Mouse (Mus musculus) neural tube, embryonic 13.5 days (tissue): ENCODE measurements at regions not wholly inside any gene's neighbourhood (a gene's known extent, or its start where the extent isn't known, plus 50 kb on each side); places are given as distances from the start of the nearest gene placed in this dataset.

ENCODE experiments used
- ATAC-seq: fragments of 200-750 bp; cut with Nextera tagmentation; 2 replicates; pipeline ENCODE4 v1.8.0; 2017; ENCODE audit warnings: low read depth, mild to moderate bottlenecking, moderate TSS enrichment, moderate library complexity
- H3K27ac ChIP-seq: fragments of 300-500 bp; sonication (generic); replicated peaks from 2 replicates; pipeline ENCODE4 v1.5.1; 2015; ENCODE audit warnings: moderate library complexity, mild to moderate bottlenecking, inconsistent platforms
- H3K27me3 ChIP-seq: fragments of 300-500 bp; sonication (generic); 2 replicates; pipeline ENCODE4 v1.6.1; 2015; ENCODE audit warnings: mild to moderate bottlenecking, inconsistent platforms
- H3K36me3 ChIP-seq: fragments of 300-500 bp; sonication (generic); 2 replicates; pipeline ENCODE4 v1.6.1; 2015; ENCODE audit warnings: mild to moderate bottlenecking, inconsistent platforms
- H3K4me1 ChIP-seq: fragments of 300-500 bp; sonication (generic); replicated peaks from 2 replicates; pipeline ENCODE4 v1.6.1; 2015; ENCODE audit warnings: inconsistent platforms
- H3K4me2 ChIP-seq: fragments of 300-500 bp; sonication (generic); 2 replicates; pipeline ENCODE4 v1.6.1; 2015; ENCODE audit warnings: inconsistent platforms, mild to moderate bottlenecking, moderate library complexity
- H3K4me3 ChIP-seq: fragments of 300-500 bp; sonication (generic); 2 replicates; pipeline ENCODE4 v1.5.1; 2015; ENCODE audit warnings: mild to moderate bottlenecking, inconsistent platforms
- H3K9ac ChIP-seq: fragments of 300-500 bp; sonication (generic); 2 replicates; pipeline ENCODE4 v1.6.1; 2015; ENCODE audit warnings: moderate library complexity, mild to moderate bottlenecking, inconsistent platforms
- H3K9me3 ChIP-seq: fragments of 300-500 bp; sonication (generic); 2 replicates; pipeline ENCODE4 v1.6.1; 2016; ENCODE audit warnings: inconsistent platforms
- WGBS: fragments of 180-500 bp; shearing (Covaris S2); methylation state at CpG from one replicate; pipeline ENCODE4 v1.1.7; 2015; 5-methylcytosine and 5-hydroxymethylcytosine counted together

DNA sequence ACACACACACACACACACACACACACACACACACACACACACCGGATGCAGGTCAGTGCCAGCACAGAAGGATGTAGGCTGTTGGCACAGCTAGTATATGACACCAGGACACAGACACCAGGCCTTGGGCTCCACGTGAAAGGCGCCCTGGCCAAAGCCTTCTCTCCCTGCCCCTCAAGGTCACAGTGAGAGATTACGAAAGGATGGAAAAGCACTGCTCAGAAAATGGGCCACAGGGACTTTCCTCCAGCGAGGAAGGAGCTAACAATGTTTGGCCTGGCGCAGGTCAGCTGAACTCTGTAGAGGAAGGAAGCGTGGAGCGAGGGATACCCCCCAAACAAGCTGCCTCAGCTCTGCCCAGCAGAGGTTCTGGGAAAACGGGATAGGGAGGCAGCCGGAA, 161.0 kb downstream of the Ly86 start:
- peak overlapping the region; percentile 28 for H3K27ac ChIP-seq
- no peak overlapping the region for H3K4me2 ChIP-seq
- H3K27me3 ChIP-seq: no peaks in the 10 kb centered on the region
- H3K9me3 ChIP-seq: no peaks in the 10 kb centered on the region
- peaks cover 43% of the 10 kb centered on the region for H3K4me1 ChIP-seq
- no peak overlapping the region for H3K4me3 ChIP-seq
- H3K36me3 ChIP-seq: no peaks in the 10 kb centered on the region
- no peak for ATAC-seq
- WGBS: 68% methylated on average over 10 of the region's 10 CpGs
- no peak overlapping the region for H3K9ac ChIP-seq

DNA sequence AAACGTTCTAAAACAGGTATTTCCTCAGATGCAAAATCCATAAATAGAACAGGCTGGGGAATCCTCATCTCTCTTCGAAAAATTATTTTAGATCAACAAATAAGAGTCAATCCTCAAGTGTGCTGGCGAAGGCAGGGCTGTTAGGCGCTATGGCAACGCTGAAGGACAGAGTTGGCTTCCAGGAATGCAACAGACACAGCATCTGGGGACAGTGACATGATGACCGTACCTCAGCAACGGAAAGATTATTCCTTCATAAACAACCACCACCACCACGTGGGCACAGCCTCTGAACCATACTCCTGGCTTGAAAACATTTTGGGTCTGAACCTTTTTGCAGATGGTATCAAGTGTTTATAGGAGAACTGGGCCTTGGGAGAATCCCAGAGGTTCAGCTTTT, 161.7 kb downstream of the Ly86 start:
- Histone ChIP-seq H3K36me3 (no peaks in the 10 kb centered on the region), H3K4me3 (no peak overlapping the region), H3K9ac (no peak overlapping the region), H3K27me3 (no peaks in the 10 kb centered on the region), H3K9me3 (no peaks in the 10 kb centered on the region), H3K4me1 (peaks cover 43% of the 10 kb centered on the region), H3K4me2 (no peak overlapping the region), H3K27ac (no peak overlapping the region)
- no peak for ATAC-seq
- WGBS: 67% methylated on average over 8 of the region's 8 CpGs

- ATAC-seq: no peak
- H3K27ac ChIP-seq: no peak overlapping the region
- no peak overlapping the region for H3K4me2 ChIP-seq
- H3K9me3 ChIP-seq: no peaks in the 10 kb centered on the region
- peaks cover 43% of the 10 kb centered on the region for H3K4me1 ChIP-seq
- H3K36me3 ChIP-seq: no peaks in the 10 kb centered on the region
- H3K4me3 ChIP-seq: no peak overlapping the region
- WGBS: 74% methylated on average over 5 of the region's 5 CpGs
- H3K27me3 ChIP-seq: no peaks in the 10 kb centered on the region
- H3K9ac ChIP-seq: no peak overlapping the region
Measured at GRCm38 (mm10) chr13:37507146-37507545, 162.1 kb downstream of the Ly86 start.

GRCm38 (mm10) chr13:37508385-37509351, 163.7 kb downstream of the Ly86 start:
- H3K4me2 ChIP-seq: no peak overlapping the region
- no peaks in the 10 kb centered on the region for H3K27me3 ChIP-seq
- H3K36me3 ChIP-seq: no peaks in the 10 kb centered on the region
- H3K9ac ChIP-seq: peak overlapping the region; percentile 5; the same call in 1 of the 2 replicates
- H3K9me3 ChIP-seq: no peaks in the 10 kb centered on the region
- H3K27ac ChIP-seq: peak overlapping the region; percentile 54; the same call in 1 of the 2 replicates
- ATAC-seq: no peak
- no peak overlapping the region for H3K4me3 ChIP-seq
- 48% methylated on average over 19 of the region's 19 CpGs for WGBS
- peaks cover 44% of the 10 kb centered on the region for H3K4me1 ChIP-seq

GRCm38 (mm10) chr13:37509352-37509851, 164.4 kb downstream of the Ly86 start:
- Histone ChIP-seq H3K4me2 (no peak overlapping the region), H3K36me3 (no peaks in the 10 kb centered on the region), H3K4me1 (peaks cover 47% of the 10 kb centered on the region), H3K27me3 (no peaks in the 10 kb centered on the region), H3K9me3 (no peaks in the 10 kb centered on the region), H3K27ac (peak overlapping the region; percentile 54), H3K4me3 (no peak overlapping the region), H3K9ac (peak overlapping the region; percentile 5; the same call in 1 of the 2 replicates)
- 36% methylated on average over 11 of the region's 12 CpGs for WGBS
- ATAC-seq: no peak

- WGBS: 65% methylated on average over 6 of the region's 6 CpGs
- Histone ChIP-seq H3K4me2 (no peak overlapping the region), H3K9me3 (no peaks in the 10 kb centered on the region)
Measured at GRCm38 (mm10) chr13:37510511-37510910, 165.5 kb downstream of the Ly86 start.

DNA sequence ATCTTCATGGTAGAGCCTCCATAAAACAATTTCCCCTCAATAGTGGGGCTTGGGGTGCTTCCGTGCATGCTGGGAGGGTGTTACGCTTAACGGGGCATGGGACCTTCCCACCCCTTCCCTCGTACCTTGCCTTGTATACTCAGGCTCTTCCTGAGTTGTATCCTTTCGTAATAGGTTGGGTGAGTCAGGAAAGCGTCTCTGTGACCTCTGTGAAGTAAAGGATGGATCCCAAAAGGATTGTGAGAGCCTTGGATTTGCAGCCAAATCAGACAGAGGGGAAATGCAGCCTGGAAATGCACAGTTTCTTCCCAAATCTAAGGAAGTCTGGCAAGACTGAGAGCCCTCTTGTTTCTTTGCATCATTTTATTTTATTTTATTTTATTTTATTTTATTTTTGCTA, 166.0 kb downstream of the Ly86 start:
- Histone ChIP-seq H3K4me1 (peaks cover 48% of the 10 kb centered on the region), H3K4me3 (no peak overlapping the region), H3K9me3 (no peaks in the 10 kb centered on the region), H3K27ac (no peak overlapping the region), H3K9ac (no peak overlapping the region), H3K4me2 (no peak overlapping the region), H3K36me3 (no peaks in the 10 kb centered on the region), H3K27me3 (no peaks in the 10 kb centered on the region)
- 44% methylated on average over 6 of the region's 6 CpGs for WGBS
- ATAC-seq: no peak

More at GRCm38 (mm10) chr13:37510511-37510910, 165.5 kb downstream of the Ly86 start:
- no peaks in the 10 kb centered on the region for H3K36me3 ChIP-seq
- H3K4me1 ChIP-seq: peaks cover 53% of the 10 kb centered on the region
- no peak overlapping the region for H3K9ac ChIP-seq
- ATAC-seq: no peak
- H3K27ac ChIP-seq: no peak overlapping the region
- H3K27me3 ChIP-seq: no peaks in the 10 kb centered on the region
- no peak overlapping the region for H3K4me3 ChIP-seq

- no peaks in the 10 kb centered on the region for H3K27me3 ChIP-seq
- no peak overlapping the region for H3K9ac ChIP-seq
- no peak overlapping the region for H3K4me2 ChIP-seq
- H3K27ac ChIP-seq: no peak overlapping the region
- 77% methylated on average over 4 of the region's 4 CpGs for WGBS
- peaks cover 44% of the 10 kb centered on the region for H3K4me1 ChIP-seq
- H3K4me3 ChIP-seq: no peak overlapping the region
- H3K36me3 ChIP-seq: no peaks in the 10 kb centered on the region
- ATAC-seq: no peak
- no peaks in the 10 kb centered on the region for H3K9me3 ChIP-seq
Measured at GRCm38 (mm10) chr13:37511406-37511805, 166.4 kb downstream of the Ly86 start.

DNA sequence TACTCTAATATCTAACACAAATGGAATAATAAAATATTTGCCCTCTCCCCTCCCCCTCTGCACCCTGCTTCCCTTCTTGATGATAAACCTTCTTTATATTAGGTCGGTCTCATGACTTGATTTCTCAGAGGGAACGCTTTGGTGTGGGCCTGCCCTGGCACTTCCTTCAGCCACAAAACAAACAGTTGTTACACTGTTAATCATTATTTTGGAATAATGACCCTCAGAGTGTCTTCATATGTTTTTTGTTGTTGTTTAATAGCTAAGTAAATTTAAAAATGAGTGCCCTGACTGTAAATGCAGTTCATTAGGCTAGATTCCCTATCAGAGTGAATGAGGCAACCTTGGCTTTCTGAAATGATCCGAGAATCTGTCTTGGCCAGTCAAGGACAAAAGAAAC, 167.8 kb downstream of the Ly86 start:
- Histone ChIP-seq H3K27ac (no peak overlapping the region), H3K4me1 (peaks cover 39% of the 10 kb centered on the region), H3K9ac (no peak overlapping the region), H3K36me3 (no peaks in the 10 kb centered on the region), H3K9me3 (no peaks in the 10 kb centered on the region), H3K27me3 (no peaks in the 10 kb centered on the region), H3K4me2 (no peak overlapping the region), H3K4me3 (no peak overlapping the region)
- 74% methylated on average over 3 of the region's 3 CpGs for WGBS
- no peak for ATAC-seq

GRCm38 (mm10) chr13:37513206-37513904, 168.3 kb downstream of the Ly86 start:
- no peaks in the 10 kb centered on the region for H3K9me3 ChIP-seq
- WGBS: 53% methylated on average over 2 of the region's 2 CpGs
- H3K27me3 ChIP-seq: no peaks in the 10 kb centered on the region
- H3K4me3 ChIP-seq: no peak overlapping the region
- H3K4me2 ChIP-seq: peak overlapping the region; percentile 47
- H3K4me1 ChIP-seq: peaks cover 37% of the 10 kb centered on the region
- no peak for ATAC-seq
- H3K36me3 ChIP-seq: no peaks in the 10 kb centered on the region
- peak overlapping the region; percentile 73 for H3K27ac ChIP-seq
- peak overlapping the region; percentile 61; the same call in 1 of the 2 replicates for H3K9ac ChIP-seq

- H3K4me2 ChIP-seq: peak overlapping the region; percentile 47
- H3K4me3 ChIP-seq: peak overlapping the region; percentile 19
- H3K36me3 ChIP-seq: no peaks in the 10 kb centered on the region
- H3K27me3 ChIP-seq: no peaks in the 10 kb centered on the region
- H3K9ac ChIP-seq: peak overlapping the region; percentile 61
- WGBS: 6% methylated on average over 23 of the region's 23 CpGs
- peak overlapping the region; percentile 73 for H3K27ac ChIP-seq
- peaks cover 30% of the 10 kb centered on the region for H3K4me1 ChIP-seq
- no peaks in the 10 kb centered on the region for H3K9me3 ChIP-seq
- ATAC-seq: peak; percentile 78
Measured at GRCm38 (mm10) chr13:37513905-37514607, 169.0 kb downstream of the Ly86 start.
